Mouse (Mus musculus) left cerebral cortex, adult 11 months (tissue): ENCODE measurements around the gene Ccr8.
"Not testable (repeated sequence)": the region's sequence is repeated elsewhere in the genome, so short reads cannot be mapped to it uniquely, and the experiment has no call there.

ENCODE experiments used
- DNase-seq: peaks from one replicate; pipeline ENCODE4 v3.0.0; 2022; ENCODE audit warnings: low spot score

Gene Ccr8

DNA sequence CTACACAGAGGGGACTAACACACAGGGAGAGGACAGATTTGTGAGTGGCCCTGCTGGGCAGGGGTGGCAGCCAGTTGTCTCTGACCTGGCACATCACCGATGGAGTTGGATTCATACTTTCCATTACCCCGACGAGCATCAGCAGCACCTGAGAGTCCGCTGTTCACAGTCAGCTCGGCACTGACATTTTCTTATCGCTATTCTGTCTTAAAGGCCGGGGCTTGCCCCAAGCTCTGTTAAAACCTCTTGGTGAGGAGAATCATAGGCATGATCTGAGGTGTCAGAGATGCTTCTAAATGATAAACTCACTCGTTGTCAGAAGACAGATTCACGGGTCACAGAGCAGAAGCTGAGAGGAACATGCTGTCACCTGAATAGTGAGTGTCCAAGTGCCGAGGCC is 828 bp upstream of the Ccr8 start:
- DNase-seq: no peak

DNA sequence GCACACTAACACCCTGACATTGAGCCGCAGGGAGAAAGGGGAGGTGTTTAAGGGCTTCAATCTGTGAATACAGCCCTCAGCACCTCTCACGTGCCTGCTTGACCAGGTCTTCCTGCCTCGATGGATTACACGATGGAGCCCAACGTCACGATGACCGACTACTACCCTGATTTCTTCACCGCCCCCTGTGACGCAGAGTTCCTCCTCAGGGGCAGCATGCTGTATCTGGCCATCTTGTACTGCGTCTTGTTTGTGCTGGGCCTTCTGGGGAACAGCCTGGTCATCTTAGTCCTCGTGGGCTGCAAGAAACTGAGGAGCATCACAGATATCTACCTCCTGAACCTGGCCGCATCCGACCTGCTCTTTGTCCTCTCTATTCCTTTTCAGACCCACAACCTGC is 1.8 kb downstream of the Ccr8 start:
- DNase-seq: no peak

DNA sequence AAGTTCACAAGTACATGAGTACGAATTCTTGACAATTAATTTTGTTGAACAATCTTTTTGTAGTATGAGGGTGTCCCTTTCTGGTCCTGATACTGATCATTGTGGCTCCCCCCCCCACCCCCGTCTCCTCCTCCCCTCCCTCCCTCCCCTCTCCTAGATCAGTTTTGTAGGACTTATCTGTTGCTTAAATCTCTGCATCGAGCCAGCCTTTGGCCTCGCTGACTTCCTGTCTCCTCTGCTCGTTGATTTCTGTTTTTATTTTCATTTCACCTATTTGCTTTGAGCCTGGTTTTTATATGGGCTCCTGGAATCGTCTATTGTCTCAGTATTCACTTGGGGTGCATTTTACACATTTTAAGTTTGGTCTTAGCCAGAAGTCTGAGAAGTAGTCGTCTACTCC is 4.0 kb downstream of the Ccr8 start:
- no peak for DNase-seq

DNA sequence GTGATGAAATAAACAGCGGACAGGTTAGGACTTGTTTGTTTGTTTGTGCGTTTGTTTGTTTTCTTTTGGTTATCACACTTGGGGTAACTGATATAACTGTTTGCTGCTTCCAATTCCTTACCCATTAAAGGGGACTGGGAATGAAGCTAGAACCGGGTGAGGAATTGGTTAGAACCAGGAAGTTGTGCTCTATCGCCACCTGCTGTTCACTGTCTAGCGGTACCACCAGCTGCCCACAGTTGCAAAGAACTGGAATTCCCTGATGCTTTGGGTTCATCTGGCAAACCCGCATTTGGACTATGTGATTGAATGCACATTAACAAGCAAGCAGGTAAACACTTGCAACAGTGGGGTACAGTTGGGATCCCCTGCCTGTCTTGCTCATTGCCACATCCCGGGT is 6.8 kb downstream of the Ccr8 start:
- peak; percentile 40 for DNase-seq

DNA sequence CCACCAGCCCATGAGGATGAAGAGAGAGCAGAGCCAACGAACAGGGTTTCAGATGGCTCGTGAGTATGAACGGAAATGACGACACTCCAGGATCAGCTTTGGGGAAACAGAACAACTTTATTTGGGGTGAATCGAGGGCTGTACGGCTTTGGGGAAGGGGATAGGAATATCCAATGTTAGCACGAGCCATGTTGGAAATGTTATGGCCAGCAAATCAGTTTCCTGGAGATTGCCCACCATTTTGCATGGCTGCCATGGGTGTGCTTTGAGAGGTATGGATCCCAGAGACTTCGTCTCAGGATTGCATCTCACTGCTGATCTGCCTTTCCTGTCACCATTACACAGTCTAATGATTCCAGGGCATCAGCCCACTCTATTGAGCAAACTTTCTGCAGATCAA is 7.4 kb downstream of the Ccr8 start:
- DNase-seq: no peak

DNA sequence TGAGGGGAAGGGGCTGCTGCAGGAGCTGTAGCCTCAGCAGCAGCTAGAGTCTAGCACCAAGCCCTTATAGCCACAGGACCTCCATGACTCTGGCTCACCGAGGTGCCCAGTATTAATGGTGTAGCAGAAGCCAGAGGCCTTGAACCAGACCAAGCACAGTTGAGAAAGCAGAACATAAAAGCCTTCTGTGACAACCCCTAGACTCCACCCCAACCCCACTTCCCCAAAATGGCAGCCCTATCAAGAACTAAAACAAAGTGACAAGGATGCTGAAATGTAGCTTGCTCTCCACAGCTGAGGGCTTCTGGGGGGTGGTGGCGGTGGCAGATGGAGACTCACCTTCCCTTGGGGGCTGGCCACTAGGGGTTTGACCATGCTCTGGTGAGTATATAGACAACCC is 9.3 kb downstream of the Ccr8 start:
- no peak for DNase-seq

DNA sequence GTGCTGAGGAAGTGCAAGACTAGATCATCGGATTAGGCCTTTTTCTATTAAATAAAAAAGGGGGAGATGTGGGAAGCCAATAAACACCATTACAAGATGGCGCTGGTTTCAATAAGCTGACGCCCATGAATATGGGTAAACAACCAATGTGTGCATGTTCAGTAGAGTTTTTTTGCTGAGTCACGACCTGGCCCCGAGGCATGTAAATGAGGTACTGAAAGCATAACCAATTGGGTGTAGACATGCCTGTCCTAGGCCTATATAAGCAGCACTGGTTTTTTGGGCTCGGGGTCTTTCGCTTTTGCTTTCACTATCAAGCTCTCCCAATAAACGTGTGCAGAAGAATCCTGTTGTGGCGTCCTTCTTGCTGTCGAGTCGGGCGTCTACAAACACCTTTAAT is 17.0 kb downstream of the Ccr8 start:
- DNase-seq: not testable (repeated sequence)

DNA sequence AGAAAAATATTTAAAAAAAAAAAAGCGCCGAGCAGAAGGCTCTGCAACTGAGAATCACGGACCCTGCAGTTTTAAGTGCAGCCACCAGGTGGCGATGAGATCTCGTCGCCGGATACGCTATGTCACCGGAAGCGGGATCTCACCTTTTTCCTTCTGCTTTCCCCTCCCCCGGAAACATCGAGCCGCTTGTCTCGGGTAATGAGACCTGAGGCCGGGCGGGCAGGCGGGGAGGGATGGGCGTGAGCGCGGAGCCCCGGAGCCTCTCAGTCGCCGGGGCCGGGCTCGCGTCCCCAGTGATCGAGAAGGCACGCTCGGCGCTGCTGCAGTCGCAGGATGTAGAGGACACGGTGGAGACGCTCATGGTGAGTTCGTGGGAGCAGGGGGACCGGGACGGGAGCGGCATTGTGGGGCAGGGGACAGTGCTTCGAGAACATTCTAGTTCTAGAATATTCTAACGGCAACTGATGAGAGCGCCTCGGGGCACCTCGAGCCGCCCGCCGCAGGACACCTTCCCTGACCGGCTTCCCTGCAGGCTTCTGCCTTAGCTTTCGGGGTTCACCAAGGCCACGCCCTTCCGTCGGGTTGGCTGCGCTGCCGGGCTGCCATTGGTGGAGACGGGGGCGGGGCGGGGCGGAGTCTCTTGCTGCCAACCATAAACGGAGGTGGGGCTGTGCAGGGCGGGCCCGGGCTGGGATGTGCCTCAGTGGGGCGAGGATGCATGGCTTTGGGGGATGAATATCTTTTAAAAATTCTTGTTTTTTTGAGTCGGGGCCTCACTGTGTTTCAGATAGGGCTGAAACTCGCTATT is 18.5 kb downstream of the Ccr8 start, which contains the start of gene Slc25a38:
Gene Slc25a38 (plus strand): TSS at position 164 of the 808 bp plus-strand sequence.
- DNase-seq: peak; percentile 93

DNA sequence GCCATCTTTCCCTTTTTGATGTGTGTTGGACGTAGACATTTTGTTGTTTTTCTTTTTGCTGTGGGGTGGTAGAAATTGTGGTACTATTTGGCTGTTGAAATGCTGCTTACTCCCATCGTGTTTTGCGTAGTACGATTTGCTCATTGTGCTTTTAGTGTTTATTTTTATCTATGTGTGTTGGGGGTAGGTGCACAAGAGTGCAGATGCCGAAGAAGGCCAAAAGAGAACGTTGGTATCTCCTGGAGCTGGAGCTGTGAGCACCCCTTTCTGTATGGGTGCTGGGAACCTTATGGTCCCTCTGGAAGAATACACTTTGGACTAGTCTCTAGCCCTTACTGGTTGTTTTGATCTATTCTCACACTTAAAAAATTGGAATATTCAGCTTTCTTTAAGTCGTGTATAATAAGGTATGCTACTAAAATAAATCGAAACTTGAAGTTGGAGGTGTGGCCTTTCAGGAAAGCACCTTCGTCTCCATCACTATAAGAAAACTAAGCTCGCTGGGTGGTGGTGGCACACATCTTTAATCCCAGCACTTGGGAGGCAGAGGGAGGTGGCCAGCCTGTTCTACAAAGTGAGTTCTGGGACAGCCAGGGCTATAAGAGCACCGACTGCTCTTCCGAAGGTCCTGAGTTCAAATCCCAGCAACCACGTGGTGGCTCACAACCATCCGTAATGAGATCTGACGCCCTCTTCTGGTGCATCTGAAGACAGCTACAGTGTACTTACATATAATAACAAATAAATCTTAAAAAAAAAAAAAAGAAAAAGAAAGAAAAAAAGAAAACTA is 19.4 kb downstream of the Ccr8 start:
- no peak for DNase-seq

DNA sequence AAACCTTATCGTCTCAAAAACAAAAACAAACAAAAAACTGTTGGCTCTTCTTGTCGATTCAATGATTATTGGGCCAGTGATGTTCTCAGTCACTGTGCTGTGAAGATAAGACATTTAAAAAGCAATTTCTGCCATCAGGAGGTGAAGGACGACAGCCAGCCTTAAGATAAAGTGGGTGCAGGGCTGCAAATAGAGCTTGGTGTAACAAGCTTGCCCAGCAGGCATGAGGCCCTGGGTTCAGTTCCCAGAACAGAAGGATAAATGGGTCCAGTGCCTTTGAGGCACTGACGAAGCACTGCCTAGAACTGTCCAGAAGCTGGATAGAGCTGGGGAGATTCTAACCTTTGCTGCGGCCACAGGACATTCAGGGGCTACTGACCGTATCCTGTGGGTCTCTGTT is 20.6 kb downstream of the Ccr8 start:
- no peak for DNase-seq

DNA sequence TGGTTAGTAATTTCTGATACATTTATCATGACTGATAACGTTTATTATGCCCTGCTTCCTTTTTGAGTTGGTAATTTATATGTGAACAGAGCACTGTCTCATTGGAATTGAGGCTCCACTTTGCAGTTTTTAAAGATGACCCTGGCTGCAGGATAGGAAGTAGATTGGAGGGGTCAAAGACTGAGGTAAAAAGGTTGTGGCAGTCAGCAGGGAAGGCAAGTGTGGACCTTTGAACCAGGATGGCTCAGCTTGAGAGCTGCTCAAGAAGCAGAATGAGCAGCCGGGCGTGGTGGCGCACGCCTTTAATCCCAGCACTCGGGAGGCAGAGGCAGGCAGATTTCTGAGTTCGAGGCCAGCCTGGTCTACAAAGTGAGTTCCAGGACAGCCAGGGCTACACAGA is 21.5 kb downstream of the Ccr8 start:
- DNase-seq: no peak

DNA sequence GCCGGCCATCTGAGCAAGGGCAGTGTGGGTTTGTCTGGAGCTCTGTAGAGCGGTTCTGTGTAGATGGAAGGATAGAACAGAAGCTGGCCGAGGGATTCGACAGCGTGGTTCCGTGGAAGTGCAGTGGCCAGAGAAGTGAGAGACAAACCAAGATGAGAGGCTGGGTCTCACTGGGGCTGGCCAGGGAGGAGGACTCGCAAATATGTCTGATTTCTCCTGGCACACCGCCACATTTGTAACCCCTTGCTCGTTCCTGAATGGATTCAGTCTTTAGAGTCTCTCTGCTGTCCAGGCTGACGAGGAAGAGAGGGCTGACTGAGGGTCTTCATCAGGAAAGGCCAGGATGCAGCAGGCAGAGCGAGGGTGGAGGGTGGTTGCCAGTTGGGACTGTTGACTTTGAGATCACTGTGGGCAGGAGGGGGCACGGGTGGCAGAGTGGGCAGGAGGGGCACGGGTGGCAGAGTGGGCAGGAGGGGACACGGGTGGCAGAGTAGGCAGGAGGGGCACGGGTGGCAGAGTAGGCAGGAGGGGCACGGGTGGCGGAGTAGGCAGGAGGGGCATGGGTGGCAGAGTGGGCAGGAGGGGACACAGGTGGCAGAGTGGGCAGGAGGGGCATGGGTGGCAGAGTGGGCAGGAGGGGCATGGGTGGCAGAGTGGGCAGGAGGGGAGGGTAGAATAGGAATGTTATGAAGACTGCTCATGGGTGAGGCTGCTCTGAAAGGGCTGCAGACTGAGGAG is 22.3 kb downstream of the Ccr8 start:
- DNase-seq: no peak

DNA sequence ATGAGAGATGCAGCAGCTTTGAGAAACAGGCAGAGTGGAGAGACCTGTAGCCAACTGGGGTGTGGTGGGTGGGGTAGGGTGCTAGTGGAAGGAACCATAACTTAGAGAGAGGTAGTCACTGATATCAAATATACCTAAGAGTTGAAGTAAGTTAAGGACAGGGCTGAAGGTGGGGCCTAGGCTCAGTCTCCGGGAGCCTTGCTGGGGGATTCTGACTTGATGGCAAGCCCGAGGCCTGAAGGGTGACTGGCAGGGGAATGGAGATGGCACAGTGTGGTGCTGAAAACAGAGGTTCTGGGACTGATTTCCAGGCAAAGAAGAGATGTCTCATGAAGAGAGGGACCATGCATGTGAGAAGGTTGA is 22.9 kb downstream of the Ccr8 start:
- DNase-seq: no peak

DNA sequence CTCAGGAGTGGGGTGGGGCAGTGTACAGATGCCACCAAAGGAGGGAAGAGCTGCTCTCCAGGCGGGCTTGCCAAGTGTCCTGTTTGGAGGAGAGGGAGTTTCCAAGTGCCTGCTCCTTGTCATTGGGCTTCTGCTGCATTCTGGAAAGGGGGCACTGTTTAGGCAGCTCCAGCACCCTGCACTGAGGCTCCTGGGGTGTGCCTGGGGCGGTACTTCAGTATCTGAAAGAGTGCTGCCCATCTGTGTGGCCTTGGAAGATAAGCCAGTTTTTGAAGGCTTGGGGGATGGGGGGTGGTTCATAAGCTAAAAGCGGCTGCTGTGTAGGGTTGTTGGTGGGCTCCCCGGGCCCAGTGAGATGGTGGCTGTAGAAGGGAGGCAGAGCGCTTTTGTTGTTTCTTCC is 23.7 kb downstream of the Ccr8 start:
- no peak for DNase-seq

DNA sequence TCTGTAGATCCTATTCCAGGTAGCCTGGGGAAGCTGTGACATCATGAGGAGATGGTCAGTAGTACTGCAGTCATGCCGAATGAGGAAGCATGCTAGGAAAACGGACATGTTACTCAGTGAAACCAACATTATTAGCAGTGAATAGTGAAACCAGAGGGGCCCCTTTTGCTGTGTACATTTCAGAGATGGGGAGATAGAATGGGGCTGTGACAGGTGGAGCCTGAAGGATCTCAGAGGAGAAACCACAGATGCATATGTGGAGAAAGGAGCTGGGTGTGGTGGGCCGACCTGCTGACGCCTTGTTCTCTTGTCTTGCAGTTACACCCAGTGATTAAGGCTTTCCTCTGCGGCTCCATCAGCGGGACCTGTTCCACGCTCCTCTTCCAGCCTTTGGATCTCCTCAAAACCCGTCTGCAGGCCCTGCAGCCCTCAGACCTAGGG is 24.3 kb downstream of the Ccr8 start:
- DNase-seq: no peak

DNA sequence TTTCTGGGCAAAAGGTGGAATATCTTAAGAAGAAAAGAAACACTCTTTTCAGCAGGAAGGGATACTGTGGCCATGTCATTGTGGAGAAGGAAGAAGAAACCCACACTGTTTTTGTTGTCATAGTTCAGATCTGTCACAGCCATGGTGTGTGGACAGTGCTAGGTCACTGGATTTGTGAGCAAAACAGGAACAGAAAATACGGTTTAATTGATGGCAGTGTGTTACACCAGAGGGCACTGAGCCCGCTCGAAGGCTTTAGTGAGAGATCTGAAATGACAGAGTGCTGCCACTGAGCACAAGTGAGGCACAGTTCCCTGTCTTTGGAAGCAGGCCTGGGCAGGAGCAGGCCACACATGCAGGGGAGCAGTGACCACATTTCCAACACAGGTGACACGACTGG is 26.3 kb downstream of the Ccr8 start:
- no peak for DNase-seq

DNA sequence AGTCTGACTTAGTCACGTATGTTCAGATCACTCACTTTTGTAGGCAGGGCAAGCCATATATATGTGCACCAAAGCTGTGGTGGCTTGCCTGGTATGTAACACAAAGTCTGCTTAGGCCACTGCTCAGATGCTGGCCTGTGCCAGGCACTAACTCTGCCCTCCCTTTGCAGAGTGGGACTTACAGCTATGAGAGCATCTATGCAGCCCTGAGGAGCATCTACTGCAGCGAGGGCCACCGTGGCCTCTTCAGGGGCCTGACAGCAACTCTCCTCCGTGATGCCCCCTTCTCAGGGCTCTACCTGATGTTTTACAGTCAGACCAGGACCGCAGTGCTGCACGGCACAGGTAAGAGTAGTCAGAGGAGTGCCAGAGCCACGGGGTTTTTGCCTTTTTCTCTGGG is 28.6 kb downstream of the Ccr8 start:
- no peak for DNase-seq

DNA sequence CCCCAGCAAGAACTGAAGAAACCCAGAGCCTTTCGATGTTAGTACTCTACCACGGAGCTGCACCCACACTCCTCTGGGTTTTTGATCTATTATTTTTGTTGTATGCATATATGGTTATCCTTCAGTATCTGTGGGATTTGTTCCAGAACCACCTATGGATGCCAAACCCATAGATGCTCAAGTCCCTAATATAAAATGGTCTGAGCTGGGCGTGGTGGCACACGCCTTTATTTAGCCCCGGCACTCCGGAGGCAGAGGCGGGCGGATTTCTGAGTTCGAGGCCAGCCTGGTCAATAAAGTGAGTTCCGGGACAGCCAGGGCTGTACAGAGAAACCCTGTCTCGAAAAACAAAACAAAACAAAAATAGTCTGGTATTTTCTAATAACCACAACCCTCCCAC is 35.0 kb downstream of the Ccr8 start:
- no peak for DNase-seq

DNA sequence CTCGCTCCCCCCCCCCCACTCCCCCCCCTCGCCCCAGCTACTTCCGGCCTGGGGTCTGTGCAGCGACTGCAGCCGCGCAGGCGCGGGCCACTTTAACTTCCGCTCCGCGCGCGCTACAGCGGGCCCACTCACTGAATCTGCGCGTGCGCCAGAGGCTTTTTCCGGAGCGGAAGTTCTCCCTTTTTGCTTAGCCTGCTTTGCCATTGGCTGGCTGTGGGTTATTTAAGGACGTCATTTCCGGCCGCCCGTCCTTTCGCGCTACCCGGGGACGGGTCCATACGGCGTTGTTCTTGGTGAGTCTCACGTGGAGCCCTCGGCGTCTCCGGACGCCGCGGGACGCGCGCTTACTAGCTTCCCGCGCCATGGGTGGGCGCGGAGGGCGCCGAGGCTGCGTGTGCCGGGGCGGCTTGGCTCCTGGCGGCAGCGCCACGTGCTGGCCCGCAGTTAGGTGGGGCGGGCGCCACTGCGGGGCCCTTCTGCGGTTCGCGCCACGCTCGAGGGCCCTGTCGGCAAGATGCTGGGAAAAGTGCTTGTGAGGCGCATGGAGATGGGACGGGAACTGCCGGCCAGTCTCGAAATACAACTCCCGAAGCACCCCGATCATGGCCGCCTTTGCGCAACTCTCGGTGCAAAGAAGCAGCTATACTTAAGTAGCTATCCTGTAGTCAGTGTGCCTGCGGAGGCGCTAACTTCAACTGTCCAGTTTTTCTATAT is 35.8 kb downstream of the Ccr8 start, which contains the start of gene Rpsa:
Gene Rpsa (plus strand): TSS at position 152 of the 714 bp plus-strand sequence.
- peak; percentile 95 for DNase-seq

DNA sequence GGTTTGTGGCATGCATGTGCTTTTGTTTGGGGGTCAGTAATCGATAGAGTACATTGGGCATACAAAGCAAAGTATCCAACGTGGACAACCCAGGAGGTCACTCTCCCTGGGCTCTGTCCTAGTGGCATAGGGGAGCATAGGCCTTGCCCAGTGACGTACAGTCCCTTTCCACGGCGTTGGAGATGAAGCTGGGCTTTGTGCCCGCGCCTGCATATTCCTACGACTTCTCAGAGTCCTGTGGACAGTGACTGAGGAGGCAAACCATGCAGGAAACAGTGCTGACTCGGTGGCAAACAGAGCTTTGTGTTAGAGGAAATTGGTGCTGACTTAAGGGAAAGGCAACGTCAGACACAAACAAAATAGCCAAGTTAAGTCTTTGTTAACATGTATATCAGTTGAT is 37.4 kb downstream of the Ccr8 start:
- no peak for DNase-seq

DNA sequence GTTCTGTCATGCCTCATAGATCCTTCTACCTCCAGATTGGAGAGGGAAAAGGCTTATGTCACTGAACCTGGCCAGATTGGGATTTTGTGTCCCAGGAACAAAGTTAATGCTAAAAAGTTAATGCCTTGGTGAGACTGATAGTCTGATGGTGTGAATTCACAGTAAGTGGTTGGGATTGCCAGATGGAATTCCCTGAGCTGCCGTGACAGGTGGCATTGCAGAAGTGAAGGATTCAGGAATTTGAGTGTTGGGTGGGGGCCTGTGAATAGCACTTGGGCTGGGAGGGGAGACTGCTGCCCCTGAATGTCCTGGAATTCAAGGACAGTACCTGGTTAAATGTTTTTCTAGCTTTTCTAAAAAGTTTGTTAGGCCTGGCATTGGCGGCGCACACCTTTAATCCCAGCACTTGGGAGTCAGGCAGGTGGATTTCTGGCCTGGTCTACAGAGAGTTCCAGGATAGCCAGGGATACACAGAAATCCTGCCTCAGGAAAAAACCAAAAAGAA is 39.9 kb downstream of the Ccr8 start:
- no peak for DNase-seq
